Mouse (Mus musculus): ENCODE measurements around the gene Bax.

Bax gene

GRCm38 (mm10) chr7:45413864-45414739 is 52.6 kb downstream of the Bax start:
- peak; percentile 89 for DNase-seq

DNA sequence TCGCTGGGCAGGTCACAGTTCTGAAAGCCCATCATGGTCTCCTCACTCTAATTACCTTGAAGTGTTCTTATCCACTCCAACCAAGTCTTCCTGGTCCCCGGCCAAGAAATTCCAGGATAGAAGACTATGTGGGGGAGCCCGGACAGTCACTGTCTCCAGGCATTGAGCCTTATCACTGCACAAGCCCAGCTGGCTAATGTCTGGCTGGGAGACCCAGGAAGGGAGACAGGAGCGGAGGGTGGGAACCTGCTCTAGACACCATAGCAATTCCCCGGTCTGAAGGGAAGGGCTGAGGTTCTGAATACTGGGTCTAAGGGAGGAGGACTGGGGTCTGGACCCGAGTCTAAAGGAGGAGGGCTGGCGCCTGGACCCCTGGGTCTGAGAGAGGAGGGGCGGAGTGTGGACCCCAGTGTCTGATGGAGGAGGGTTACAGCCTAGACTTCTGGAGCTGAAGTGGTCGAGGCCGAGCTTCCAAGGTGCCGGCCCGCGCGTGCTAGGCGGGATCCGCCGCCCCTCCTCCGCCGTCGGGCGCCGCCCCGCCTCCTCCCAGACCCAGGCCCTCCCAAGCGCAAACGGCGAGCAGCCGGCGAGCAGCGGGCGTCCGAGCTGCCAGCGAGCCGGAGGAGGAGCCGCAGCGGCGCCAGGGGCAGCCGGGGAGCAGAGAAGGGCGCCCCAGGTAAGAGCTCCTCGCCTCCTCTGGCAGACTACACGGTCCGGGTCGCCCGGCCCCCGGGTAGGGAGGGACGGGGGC is 53.4 kb downstream of the Bax start, which contains the start of gene Ntf5:
Ntf5 (plus strand) TSS at position 583 of the 751 bp plus-strand sequence.
- DNase-seq, result peak; percentile 89

GRCm38 (mm10) chr7:45412421-45412820 is 54.3 kb downstream of the Bax start:
- DNase-seq, result peak; percentile 91
